Mouse (Mus musculus): ENCODE data around the gene Ssty1. TPM values are rescaled to one million over a fixed set of nuclear protein-coding genes. Genes with fewer than 3 reads are reported as not detected.
"Not testable (repeated sequence)": the region's sequence is repeated elsewhere in the genome, so short reads cannot be mapped to it uniquely, and the experiment has no call there.

Ssty1 gene
- not detected for total RNA-seq (2021)
- long read RNA-seq, experiment 1 = 0 reads
- long read RNA-seq, experiment 2 = 0 reads

- not testable (repeated sequence) for DNase-seq
Observed at GRCm38 (mm10) chrY:18088816-18089215, at the start of gene Ssty1. Gene Ssty1, plus strand, starts transcription at chrY:18089116.

GRCm38 (mm10) chrY:18061712-18062111 is 27.2 kb upstream of the Ssty1 start, which contains the start of gene Gm21764:
Gene Gm21764, minus strand, starts transcription at chrY:18061812.
- DNase-seq = not testable (repeated sequence)

Other genes starting within 250 kb of the Ssty1 start
- not detected for gene Gm21904, start 242.8 kb upstream of the Ssty1 start, total RNA-seq (2021)
- gene Gm20772, start 214.4 kb upstream of the Ssty1 start, total RNA-seq (2021) = not detected
- not detected for gene Gm20831, start 214.4 kb upstream of the Ssty1 start, total RNA-seq (2021)
- gene Srsy, start 151.8 kb upstream of the Ssty1 start, total RNA-seq (2021) = not detected
- not detected for gene Gm21764, start 27.3 kb upstream of the Ssty1 start, total RNA-seq (2021)